Comparison of ENCODE assay signal across 25 mouse cellular contexts in the genomic region with DNA sequence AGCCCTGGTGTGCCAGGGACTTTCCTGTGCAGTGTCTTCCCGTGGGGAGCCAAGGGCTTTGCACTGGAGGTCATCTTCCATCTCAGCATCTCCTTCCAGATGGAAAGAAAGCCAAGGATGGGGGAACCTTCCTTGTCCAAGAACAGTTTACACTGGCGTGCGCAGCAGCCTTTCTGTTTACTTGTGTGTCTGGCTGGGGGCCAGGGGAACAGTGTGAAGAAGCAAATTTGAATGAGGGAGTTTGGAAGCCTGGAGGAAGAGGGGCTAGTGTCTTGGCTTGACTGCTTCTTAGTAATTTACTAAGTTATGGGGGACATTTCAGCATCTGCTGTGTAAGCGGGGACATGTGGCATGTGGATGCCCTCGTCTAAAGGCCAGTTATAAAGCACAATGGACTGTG. TPM values are rescaled to one million over a fixed set of nuclear protein-coding genes. Genes with fewer than 3 reads are reported as not detected.
DNase-seq lines count a peak whose midpoint lies in the region; ATAC-seq lines count a peak whose summit lies in the region.
"Had no signal": no experiment of that assay in that cellular context is flagged by ENCODE, and none has a peak within 500 bp of the region (broad histone marks: within the 10 kb centered on the region; RNA-seq: fewer than 3 reads in every experiment).

No protein-coding gene starts in this region.

- ATAC-seq in lung, embryonic 16.5 days (ENCODE audit: low read depth) = peak; percentile 79
- no peak for ATAC-seq in hindbrain, embryonic 13.5 days (ENCODE audit: low FRiP score)
- ATAC-seq: hindbrain, embryonic 16.5 days; intestine, postnatal 0 days; Patski had no signal

- no peak overlapping the region for H3K9ac ChIP-seq in lung, embryonic 16.5 days (ENCODE audit: low read length)
- no peak overlapping the region for H3K9ac ChIP-seq in hindbrain, embryonic 13.5 days
- H3K9ac ChIP-seq: heart, embryonic 13.5 days; kidney, embryonic 15.5 days; liver, embryonic 15.5 days had no signal

- intact Hi-C loops in heart, postnatal 25 days (cut with DNase I) = no loop called here

- peak overlapping the region; percentile 53 for H3K27ac ChIP-seq in lung, embryonic 16.5 days (ENCODE audit: low read length)
- no peak overlapping the region for H3K27ac ChIP-seq in hindbrain, embryonic 13.5 days
- H3K27ac ChIP-seq: heart, embryonic 13.5 days; kidney, embryonic 15.5 days; liver, embryonic 15.5 days had no signal

- no peak overlapping the region for H3K4me2 ChIP-seq in lung, embryonic 16.5 days (ENCODE audit: low read depth, low read length)
- no peak overlapping the region for H3K4me2 ChIP-seq in hindbrain, embryonic 13.5 days
- H3K4me2 ChIP-seq: heart, embryonic 13.5 days; kidney, embryonic 15.5 days; liver, embryonic 15.5 days had no signal

- WGBS in lung, embryonic 16.5 days = 37% methylated on average over 5 of the region's 5 CpGs
- WGBS in hindbrain, embryonic 13.5 days = 74% methylated on average over 5 of the region's 5 CpGs

- H3K9me3 ChIP-seq in lung, embryonic 16.5 days (ENCODE audit: control insufficient read depth, low read length) = no peaks in the 10 kb centered on the region
- H3K9me3 ChIP-seq in hindbrain, embryonic 13.5 days = no peaks in the 10 kb centered on the region
- H3K9me3 ChIP-seq: heart, embryonic 13.5 days; kidney, embryonic 15.5 days; liver, embryonic 15.5 days had no signal

- peaks cover 3% of the 10 kb centered on the region; the same call in 1 of the 2 replicates for H3K4me1 ChIP-seq in lung, embryonic 16.5 days (replicated peaks; ENCODE audit: control insufficient read depth, insufficient read depth, low read length)
- no peaks in the 10 kb centered on the region for H3K4me1 ChIP-seq in hindbrain, embryonic 13.5 days (replicated peaks)
- H3K4me1 ChIP-seq: heart, embryonic 13.5 days; kidney, embryonic 15.5 days; liver, embryonic 15.5 days had no signal

- no peaks in the 10 kb centered on the region for H3K36me3 ChIP-seq in lung, embryonic 16.5 days (ENCODE audit: control insufficient read depth, insufficient read depth, low read length)
- no peaks in the 10 kb centered on the region for H3K36me3 ChIP-seq in hindbrain, embryonic 13.5 days
- H3K36me3 ChIP-seq: heart, embryonic 13.5 days; kidney, embryonic 15.5 days; liver, embryonic 15.5 days had no signal

- H3K27me3 ChIP-seq in lung, embryonic 16.5 days (ENCODE audit: control insufficient read depth, insufficient read depth, low read depth, low read length) = no peaks in the 10 kb centered on the region
- no peaks in the 10 kb centered on the region for H3K27me3 ChIP-seq in hindbrain, embryonic 13.5 days
- H3K27me3 ChIP-seq: heart, embryonic 13.5 days; kidney, embryonic 15.5 days; liver, embryonic 15.5 days; Patski had no signal

- DNase-seq in cerebellum, adult 18-20 months = peak; percentile 26 to 50
- DNase-seq in cerebellum, adult 8-10 months = no peak
- peak; percentile 62 for DNase-seq in heart, adult 11 months
- DNase-seq in heart, postnatal 25 days (ENCODE audit: low spot score) = no peak
- no peak for DNase-seq in lung, postnatal 25 days (ENCODE audit: low spot score)
- DNase-seq in lung, postnatal 14 days = peak; percentile 53
- DNase-seq: adrenal gland, adult 8-10 months; cerebellum, adult 9-11 months; embryo, embryonic 11 days; heart, adult 18-20 months; heart, postnatal 36 days; spleen, adult 18-20 months; thymus, postnatal 25 days had no signal

- no peak overlapping the region for H3K4me3 ChIP-seq in lung, embryonic 16.5 days (ENCODE audit: low read length)
- no peak overlapping the region for H3K4me3 ChIP-seq in hindbrain, embryonic 13.5 days
- H3K4me3 ChIP-seq: heart, embryonic 13.5 days; kidney, embryonic 15.5 days; liver, embryonic 15.5 days had no signal

RNA-seq across cellular contexts. Expression of a gene that starts 50.7 kb away (rescaled TPM):
- not detected for total RNA-seq in heart, postnatal 25 days (2021)
- not detected in 2 replicates for polyA plus RNA-seq in lung, embryonic 16.5 days (2015; fragmentation: Nextera tagmentation; extraction: Ambion mirVana)
- 2.2 and 2.5 TPM in 2 replicates for polyA plus RNA-seq in hindbrain, embryonic 13.5 days (2015; fragmentation: Nextera tagmentation; extraction: Ambion mirVana)
- total RNA-seq: heart, adult 18-20 months; heart, postnatal 36 days; megakaryocyte-erythroid progenitor cell, adult 5-6 weeks; monocyte, adult 5-6 weeks had no signal
- polyA plus RNA-seq: embryonic facial prominence, embryonic 14.5 days; intestine, postnatal 0 days; kidney, embryonic 15.5 days; liver, embryonic 15.5 days; neural tube, embryonic 11.5 days; Patski had no signal

Comparison
In these comparisons a context has a peak if more than half of its experiments do, and no peak if none do; other contexts are left out.
1. DNase-seq: peak in cerebellum, adult 18-20 months (2 of 2), heart, adult 11 months (single experiment) and lung, postnatal 14 days (single experiment); none in cerebellum, adult 8-10 months (single experiment), heart, postnatal 25 days (single experiment) and lung, postnatal 25 days (single experiment).